ENCODE assay signal across 22 mouse cellular contexts in the genomic region with DNA sequence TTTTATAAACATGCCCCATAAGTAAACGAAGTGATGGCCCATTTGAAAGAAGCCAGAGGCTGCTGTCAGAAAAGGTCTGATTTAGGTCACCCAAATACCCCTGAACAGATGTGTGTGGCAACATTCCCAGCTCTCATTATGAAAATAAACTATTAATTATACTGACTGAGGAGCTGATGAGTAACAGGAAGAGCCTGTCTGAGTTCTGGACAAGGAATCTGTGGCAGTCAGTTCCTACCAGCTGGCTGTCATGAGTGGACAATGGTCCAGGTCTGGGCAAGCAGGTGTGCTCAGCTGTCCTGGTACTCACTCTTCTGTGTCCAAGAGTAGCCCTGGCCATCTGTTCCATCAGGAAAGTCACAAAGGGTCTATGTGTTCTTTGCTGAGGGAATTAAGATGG.
DNase-seq lines count a peak whose midpoint lies in the region; ATAC-seq lines count a peak whose summit lies in the region.
"Had no signal": no experiment of that assay in that cellular context is flagged by ENCODE, and none has a peak within 500 bp of the region (broad histone marks: within the 10 kb centered on the region; RNA-seq: fewer than 3 reads in every experiment).

No protein-coding gene starts in this region.

- no peak overlapping the region for H3K27ac ChIP-seq in kidney, embryonic 15.5 days
- no peak overlapping the region for H3K27ac ChIP-seq in midbrain, embryonic 11.5 days (ENCODE audit: low read depth, low read length)
- H3K27ac ChIP-seq in midbrain, embryonic 14.5 days (replicated peaks; ENCODE audit: low read depth, low read length) = no peak overlapping the region
- no peak overlapping the region for H3K27ac ChIP-seq in lung, embryonic 16.5 days (ENCODE audit: low read length)
- no peak overlapping the region for H3K27ac ChIP-seq in stomach, embryonic 16.5 days (ENCODE audit: low read length)
- H3K27ac ChIP-seq: forebrain, embryonic 13.5 days; heart, adult 2 months; heart, embryonic 15.5 days; hindbrain, embryonic 15.5 days; layer of hippocampus, adult 2 months; liver, embryonic 15.5 days had no signal

- H3K4me3 ChIP-seq in kidney, embryonic 15.5 days (replicated peaks) = no peak overlapping the region
- H3K4me3 ChIP-seq in midbrain, embryonic 11.5 days (ENCODE audit: low read depth, low read length) = no peak overlapping the region
- no peak overlapping the region for H3K4me3 ChIP-seq in midbrain, embryonic 14.5 days (replicated peaks; ENCODE audit: low read depth, low read length)
- no peak overlapping the region for H3K4me3 ChIP-seq in lung, embryonic 16.5 days (ENCODE audit: low read length)
- no peak overlapping the region for H3K4me3 ChIP-seq in stomach, embryonic 16.5 days (replicated peaks; ENCODE audit: low read length)
- H3K4me3 ChIP-seq: forebrain, embryonic 13.5 days; heart, adult 2 months; heart, embryonic 15.5 days; hindbrain, embryonic 15.5 days; layer of hippocampus, adult 2 months; liver, embryonic 15.5 days had no signal

- no peaks in the 10 kb centered on the region for H3K36me3 ChIP-seq in kidney, embryonic 15.5 days
- H3K36me3 ChIP-seq in midbrain, embryonic 11.5 days (ENCODE audit: control insufficient read depth, insufficient read depth, low read length) = no peaks in the 10 kb centered on the region
- H3K36me3 ChIP-seq in midbrain, embryonic 14.5 days (ENCODE audit: control insufficient read depth, insufficient read depth, low read length) = no peaks in the 10 kb centered on the region
- H3K36me3 ChIP-seq in lung, embryonic 16.5 days (ENCODE audit: control insufficient read depth, insufficient read depth, low read length) = no peaks in the 10 kb centered on the region
- H3K36me3 ChIP-seq in stomach, embryonic 16.5 days (ENCODE audit: control insufficient read depth, insufficient read depth, low read length) = no peaks in the 10 kb centered on the region
- H3K36me3 ChIP-seq: heart, embryonic 15.5 days; hindbrain, embryonic 15.5 days; liver, embryonic 15.5 days had no signal

- 33% methylated on average over 1 of the region's 1 CpGs for WGBS in kidney, embryonic 15.5 days
- 61% methylated on average over 1 of the region's 1 CpGs for WGBS in midbrain, embryonic 11.5 days
- WGBS in midbrain, embryonic 14.5 days = 59% methylated on average over 1 of the region's 1 CpGs
- 14% methylated on average over 1 of the region's 1 CpGs for WGBS in lung, embryonic 16.5 days
- 26% methylated on average over 1 of the region's 1 CpGs for WGBS in stomach, embryonic 16.5 days

- no peak for DNase-seq in kidney, adult 8-10 months
- peak; percentile 41 for DNase-seq in midbrain, embryonic 11.5 days (ENCODE audit: low spot score, missing footprints)
- DNase-seq in midbrain, embryonic 14.5 days = no peak
- DNase-seq in ovary, adult 18-20 months (ENCODE audit: low spot score) = no peak
- DNase-seq: adrenal gland, postnatal 25 days; cerebellum, adult 18-20 months; cerebellum, postnatal 36 days; gastrocnemius, postnatal 10 days; heart, adult 2 months; heart, postnatal 4 days; kidney, adult 11 months; layer of hippocampus, postnatal 36 days; thymus, postnatal 4 days had no signal

- H3K4me1 ChIP-seq in kidney, embryonic 15.5 days = no peaks in the 10 kb centered on the region
- no peaks in the 10 kb centered on the region for H3K4me1 ChIP-seq in midbrain, embryonic 11.5 days (ENCODE audit: control insufficient read depth, insufficient read depth, low read length)
- H3K4me1 ChIP-seq in midbrain, embryonic 14.5 days (ENCODE audit: control insufficient read depth, insufficient read depth, low read length) = no peaks in the 10 kb centered on the region
- no peaks in the 10 kb centered on the region for H3K4me1 ChIP-seq in lung, embryonic 16.5 days (replicated peaks; ENCODE audit: control insufficient read depth, insufficient read depth, low read length)
- H3K4me1 ChIP-seq in stomach, embryonic 16.5 days (ENCODE audit: control insufficient read depth, insufficient read depth, low read length) = no peaks in the 10 kb centered on the region
- H3K4me1 ChIP-seq: forebrain, embryonic 13.5 days; heart, embryonic 15.5 days; hindbrain, embryonic 15.5 days; liver, embryonic 15.5 days had no signal

- peak; percentile 60; the same call in 1 of the 2 replicates for ATAC-seq in kidney, embryonic 15.5 days (replicated peaks; ENCODE audit: low FRiP score)
- ATAC-seq in midbrain, embryonic 11.5 days (ENCODE audit: low FRiP score) = no peak
- ATAC-seq in midbrain, embryonic 14.5 days (ENCODE audit: low FRiP score, low TSS enrichment) = no peak
- ATAC-seq in lung, embryonic 16.5 days (ENCODE audit: low read depth) = peak; percentile 82
- ATAC-seq in stomach, embryonic 16.5 days (ENCODE audit: insufficient read depth, low FRiP score) = 0 out of 2 replicates have a peak, but pooled peaks have one; percentile 21
- ATAC-seq: forebrain, embryonic 13.5 days had no signal

- no peaks in the 10 kb centered on the region for H3K27me3 ChIP-seq in kidney, embryonic 15.5 days
- H3K27me3 ChIP-seq in midbrain, embryonic 11.5 days (ENCODE audit: control insufficient read depth, insufficient read depth, low read length) = no peaks in the 10 kb centered on the region
- no peaks in the 10 kb centered on the region for H3K27me3 ChIP-seq in midbrain, embryonic 14.5 days (ENCODE audit: control insufficient read depth, insufficient read depth, low read length)
- no peaks in the 10 kb centered on the region for H3K27me3 ChIP-seq in lung, embryonic 16.5 days (ENCODE audit: control insufficient read depth, insufficient read depth, low read depth, low read length)
- H3K27me3 ChIP-seq in stomach, embryonic 16.5 days (ENCODE audit: control insufficient read depth, insufficient read depth, low read length) = no peaks in the 10 kb centered on the region
- H3K27me3 ChIP-seq: CH12.LX; forebrain, embryonic 13.5 days; heart, embryonic 15.5 days; hindbrain, embryonic 15.5 days; liver, embryonic 15.5 days had no signal

- no peak overlapping the region for H3K4me2 ChIP-seq in kidney, embryonic 15.5 days
- H3K4me2 ChIP-seq in midbrain, embryonic 11.5 days = no peak overlapping the region
- H3K4me2 ChIP-seq in midbrain, embryonic 14.5 days (ENCODE audit: low read length) = no peak overlapping the region
- H3K4me2 ChIP-seq in lung, embryonic 16.5 days (ENCODE audit: low read depth, low read length) = no peak overlapping the region
- H3K4me2 ChIP-seq in stomach, embryonic 16.5 days (ENCODE audit: low read depth, low read length) = no peak overlapping the region
- H3K4me2 ChIP-seq: forebrain, embryonic 13.5 days; heart, embryonic 15.5 days; hindbrain, embryonic 15.5 days; liver, embryonic 15.5 days had no signal

- no peaks in the 10 kb centered on the region for H3K9me3 ChIP-seq in kidney, embryonic 15.5 days (replicated peaks)
- no peaks in the 10 kb centered on the region for H3K9me3 ChIP-seq in midbrain, embryonic 11.5 days (ENCODE audit: control insufficient read depth, low read length)
- no peaks in the 10 kb centered on the region for H3K9me3 ChIP-seq in midbrain, embryonic 14.5 days (ENCODE audit: control insufficient read depth, low read length)
- no peaks in the 10 kb centered on the region for H3K9me3 ChIP-seq in lung, embryonic 16.5 days (ENCODE audit: control insufficient read depth, low read length)
- H3K9me3 ChIP-seq in stomach, embryonic 16.5 days (replicated peaks; ENCODE audit: control insufficient read depth, low read length) = no peaks in the 10 kb centered on the region
- H3K9me3 ChIP-seq: forebrain, embryonic 13.5 days; heart, embryonic 15.5 days; hindbrain, embryonic 15.5 days; liver, embryonic 15.5 days had no signal

- no peak overlapping the region for H3K9ac ChIP-seq in kidney, embryonic 15.5 days
- H3K9ac ChIP-seq in midbrain, embryonic 11.5 days (ENCODE audit: low read length) = no peak overlapping the region
- no peak overlapping the region for H3K9ac ChIP-seq in midbrain, embryonic 14.5 days (replicated peaks; ENCODE audit: low read length)
- no peak overlapping the region for H3K9ac ChIP-seq in lung, embryonic 16.5 days (ENCODE audit: low read length)
- no peak overlapping the region for H3K9ac ChIP-seq in stomach, embryonic 16.5 days (ENCODE audit: low read length)
- H3K9ac ChIP-seq: forebrain, embryonic 13.5 days; heart, embryonic 15.5 days; hindbrain, embryonic 15.5 days; liver, embryonic 15.5 days had no signal

Comparison
In these comparisons a context has a peak if more than half of its experiments do, and no peak if none do; other contexts are left out.
1. ATAC-seq: peak in kidney, embryonic 15.5 days (single experiment), lung, embryonic 16.5 days (single experiment) and stomach, embryonic 16.5 days (single experiment); none in midbrain, embryonic 11.5 days (single experiment) and midbrain, embryonic 14.5 days (single experiment).